Mouse (Mus musculus) liver, embryonic 11.5 days (tissue): ENCODE measurements around the gene Hyou1. TPM values are rescaled to one million over a fixed set of nuclear protein-coding genes. Genes with fewer than 3 reads are reported as not detected.

Experiments used
- ATAC-seq: fragments of 200-750 bp; cut with Nextera tagmentation; replicated peaks from 2 replicates; pipeline ENCODE4 v1.8.0; 2017; ENCODE audit warnings: moderate number of reproducible peaks, mild to moderate bottlenecking, moderate TSS enrichment, moderate library complexity; ENCODE audit not compliant: low FRiP score
- DNase-seq: peaks from one replicate; pipeline ENCODE4 v3.0.0-alpha.2; 2017; ENCODE audit warnings: low spot score
- H3K27ac ChIP-seq: fragments of 300-500 bp; sonication (generic); 2 replicates; pipeline ENCODE4 v1.5.1; 2014; ENCODE audit warnings: mild to moderate bottlenecking, low read depth, low read length, control low read depth
- H3K27me3 ChIP-seq: fragments of 300-500 bp; sonication (generic); replicated peaks from 2 replicates; pipeline ENCODE4 v1.6.1; 2014; ENCODE audit warnings: low read length, mixed read lengths; ENCODE audit not compliant: control insufficient read depth, insufficient read depth
- H3K36me3 ChIP-seq: fragments of 300-500 bp; sonication (generic); 2 replicates; pipeline ENCODE4 v1.6.1; 2014; ENCODE audit warnings: mild to moderate bottlenecking, low read length, moderate library complexity, mixed read lengths; ENCODE audit not compliant: control insufficient read depth, insufficient read depth
- H3K4me1 ChIP-seq: fragments of 300-500 bp; sonication (generic); replicated peaks from 2 replicates; pipeline ENCODE4 v1.6.1; 2014; ENCODE audit warnings: low read length, mixed read lengths; ENCODE audit not compliant: control insufficient read depth, insufficient read depth
- H3K4me2 ChIP-seq: fragments of 300-500 bp; sonication (generic); 2 replicates; pipeline ENCODE4 v1.6.1; 2014; ENCODE audit warnings: mild to moderate bottlenecking, control low read depth, moderate library complexity
- H3K4me3 ChIP-seq: fragments of 300-500 bp; sonication (generic); 2 replicates; pipeline ENCODE4 v1.5.1; 2014; ENCODE audit warnings: low read depth, low read length, control low read depth
- H3K9ac ChIP-seq: fragments of 300-500 bp; sonication (generic); 2 replicates; pipeline ENCODE4 v1.6.1; 2014; ENCODE audit warnings: low read depth, low read length, control low read depth
- H3K9me3 ChIP-seq: fragments of 300-500 bp; sonication (generic); 2 replicates; pipeline ENCODE4 v1.6.1; 2016; ENCODE audit warnings: low read length, inconsistent platforms, mixed read lengths; ENCODE audit not compliant: control insufficient read depth
- WGBS: fragments of 180-500 bp; shearing (Covaris S2); extraction: QIAGEN DNeasy Blood & Tissue Kit; methylation state at CpG from one replicate; pipeline ENCODE4 v1.1.7; 2014; 5-methylcytosine and 5-hydroxymethylcytosine counted together
- polyA plus RNA-seq: library from polyadenylated mRNA; unstranded; fragments of >200 nt; fragmentation: Nextera tagmentation; extraction: Ambion mirVana; gene quantifications from 2 replicates; pipeline ENCODE4 v1.2.1, GENCODE M21; 2014

The Hyou1 gene
- polyA plus RNA-seq, 1 experiment from 2014 or later = 37.1 TPM

- H3K36me3 ChIP-seq = peaks cover 33% of the 10 kb centered on the region
- peaks cover 12% of the 10 kb centered on the region for H3K4me1 ChIP-seq
- ATAC-seq (no peak), DNase-seq (no peak)
- 85% methylated on average over 6 of the region's 6 CpGs for WGBS
- no peak overlapping the region for H3K9ac ChIP-seq
- H3K4me2 ChIP-seq = no peak overlapping the region
- H3K9me3 ChIP-seq = no peaks in the 10 kb centered on the region
- H3K4me3 ChIP-seq = no peak overlapping the region
- H3K27me3 ChIP-seq = no peaks in the 10 kb centered on the region
- peak overlapping the region; percentile 34; the same call in 1 of the 2 replicates for H3K27ac ChIP-seq
These were observed 33.5 kb upstream of the Hyou1 start for GRCm38 (mm10) chr9:44345570-44346433.

GRCm38 (mm10) chr9:44347166-44347565 is 32.1 kb upstream of the Hyou1 start:
- no peak for ATAC-seq
- Histone ChIP-seq H3K4me3 (no peak overlapping the region), H3K4me1 (peaks cover 12% of the 10 kb centered on the region), H3K27me3 (no peaks in the 10 kb centered on the region), H3K9me3 (no peaks in the 10 kb centered on the region), H3K27ac (no peak overlapping the region), H3K4me2 (no peak overlapping the region), H3K9ac (no peak overlapping the region), H3K36me3 (peaks cover 38% of the 10 kb centered on the region)
- WGBS = 91% methylated on average over 9 of the region's 9 CpGs
- no peak for DNase-seq

GRCm38 (mm10) chr9:44347621-44348020 is 31.7 kb upstream of the Hyou1 start:
- WGBS = 87% methylated on average over 4 of the region's 4 CpGs
- DNase-seq = no peak
- Histone ChIP-seq H3K9me3 (no peaks in the 10 kb centered on the region), H3K36me3 (peaks cover 40% of the 10 kb centered on the region), H3K27ac (no peak overlapping the region), H3K4me1 (peaks cover 10% of the 10 kb centered on the region), H3K9ac (no peak overlapping the region), H3K4me3 (no peak overlapping the region), H3K27me3 (no peaks in the 10 kb centered on the region), H3K4me2 (no peak overlapping the region)
- ATAC-seq = no peak

- peaks cover 45% of the 10 kb centered on the region for H3K36me3 ChIP-seq
These were observed 30.7 kb upstream of the Hyou1 start for GRCm38 (mm10) chr9:44348546-44348945.

GRCm38 (mm10) chr9:44351396-44351795 is 27.9 kb upstream of the Hyou1 start:
- Histone ChIP-seq H3K27ac (no peak overlapping the region), H3K36me3 (peaks cover 72% of the 10 kb centered on the region), H3K4me1 (no peaks in the 10 kb centered on the region), H3K9ac (no peak overlapping the region), H3K27me3 (no peaks in the 10 kb centered on the region), H3K9me3 (no peaks in the 10 kb centered on the region), H3K4me2 (no peak overlapping the region), H3K4me3 (no peak overlapping the region)
- 92% methylated on average over 4 of the region's 4 CpGs for WGBS
- ATAC-seq = no peak
- no peak for DNase-seq

More at GRCm38 (mm10) chr9:44348546-44348945, 30.7 kb upstream of the Hyou1 start:
- Histone ChIP-seq H3K27me3 (no peaks in the 10 kb centered on the region), H3K27ac (no peak overlapping the region), H3K9me3 (no peaks in the 10 kb centered on the region), H3K4me1 (0 out of 2 replicates have a peak, but pooled peaks cover 3% of the 10 kb centered on the region), H3K4me3 (no peak overlapping the region), H3K4me2 (no peak overlapping the region), H3K9ac (no peak overlapping the region)
- ATAC-seq (no peak), DNase-seq (no peak)
- 94% methylated on average over 4 of the region's 4 CpGs for WGBS

- Histone ChIP-seq H3K36me3 (peaks cover 74% of the 10 kb centered on the region), H3K4me2 (no peak overlapping the region), H3K4me3 (no peak overlapping the region), H3K9ac (no peak overlapping the region), H3K27me3 (no peaks in the 10 kb centered on the region), H3K4me1 (no peaks in the 10 kb centered on the region), H3K27ac (no peak overlapping the region), H3K9me3 (no peaks in the 10 kb centered on the region)
- ATAC-seq (no peak; the same call in 1 of the 2 replicates), DNase-seq (no peak)
- WGBS = 87% methylated on average over 10 of the region's 10 CpGs
These were observed 27.0 kb upstream of the Hyou1 start for GRCm38 (mm10) chr9:44352337-44352736.

GRCm38 (mm10) chr9:44353142-44353541 is 26.1 kb upstream of the Hyou1 start:
- 89% methylated on average over 6 of the region's 6 CpGs for WGBS
- Histone ChIP-seq H3K9ac (no peak overlapping the region), H3K9me3 (no peaks in the 10 kb centered on the region), H3K4me1 (no peaks in the 10 kb centered on the region), H3K27ac (no peak overlapping the region), H3K36me3 (peaks cover 69% of the 10 kb centered on the region), H3K4me3 (no peak overlapping the region), H3K4me2 (no peak overlapping the region), H3K27me3 (no peaks in the 10 kb centered on the region)
- ATAC-seq (no peak), DNase-seq (no peak)

- DNase-seq (no peak), ATAC-seq (peak; percentile 59; the same call in 1 of the 2 replicates)
- Histone ChIP-seq H3K4me3 (no peak overlapping the region), H3K4me2 (no peak overlapping the region), H3K9ac (no peak overlapping the region), H3K27ac (no peak overlapping the region), H3K27me3 (no peaks in the 10 kb centered on the region), H3K9me3 (no peaks in the 10 kb centered on the region), H3K36me3 (peaks cover 54% of the 10 kb centered on the region), H3K4me1 (peaks cover 4% of the 10 kb centered on the region)
- 73% methylated on average over 4 of the region's 4 CpGs for WGBS
These were observed 22.1 kb upstream of the Hyou1 start for GRCm38 (mm10) chr9:44357207-44357606.
